Mouse (Mus musculus) liver, embryonic 14 days (tissue): ENCODE data around the gene Gm6763. TPM values are rescaled to one million over a fixed set of nuclear protein-coding genes. Genes with fewer than 3 reads are reported as not detected.

Source experiments
- polyA plus RNA-seq: library from polyadenylated mRNA; depleted of rRNA; stranded (reverse); fragments of >200 nt; gene quantifications from 2 replicates; pipeline ENCODE4 v1.2.3, GENCODE M21; 2012; rRNA removed

Gene Gm6763
- polyA plus RNA-seq, result not detected in 2 replicates

GRCm38 (mm10) chr10:104151197-104151596, at the start of gene Gm6763:
Gene Gm6763 (plus strand): TSS chr10:104151497.

GRCm38 (mm10) chr10:104142687-104143086, 8.6 kb upstream of the Gm6763 start, which contains the start of gene Gm21293:
Gene Gm21293 (plus strand): TSS chr10:104142987.

GRCm38 (mm10) chr10:104159706-104160105, 8.4 kb downstream of the Gm6763 start, which contains the start of gene Gm8764:
Gene Gm8764 (plus strand): TSS chr10:104160006.

GRCm38 (mm10) chr10:104168215-104168614, 16.9 kb downstream of the Gm6763 start, which contains the start of gene Gm21304:
Gene Gm21304 (plus strand): TSS chr10:104168515.

GRCm38 (mm10) chr10:104176724-104177123, 25.4 kb downstream of the Gm6763 start, which contains the start of gene Gm21312:
Gene Gm21312 (plus strand): TSS chr10:104177024.

GRCm38 (mm10) chr10:104185233-104185632, 33.9 kb downstream of the Gm6763 start, which contains the start of gene Gm20765:
Gene Gm20765 (plus strand): TSS chr10:104185533.

GRCm38 (mm10) chr10:104193742-104194141, 42.4 kb downstream of the Gm6763 start, which contains the start of gene Gm4340:
Gene Gm4340 (plus strand): TSS chr10:104194042.

Other genes with a start within 250 kb of the Gm6763 start
- gene Gm21293, start 8.5 kb upstream of the Gm6763 start, polyA plus RNA-seq, result not detected in 2 replicates
- not detected in 2 replicates for gene Gm8764, start 8.5 kb downstream of the Gm6763 start, polyA plus RNA-seq
- not detected in 2 replicates for gene Gm21304, start 17.0 kb downstream of the Gm6763 start, polyA plus RNA-seq
- not detected in 2 replicates for gene Gm21312, start 25.5 kb downstream of the Gm6763 start, polyA plus RNA-seq
- not detected in 2 replicates for gene Gm20765, start 34.0 kb downstream of the Gm6763 start, polyA plus RNA-seq
- not detected in 2 replicates for gene Gm4340, start 42.5 kb downstream of the Gm6763 start, polyA plus RNA-seq